Mouse (Mus musculus): ENCODE measurements around the gene Oxld1. TPM values are rescaled to one million over a fixed set of nuclear protein-coding genes. Genes with fewer than 3 reads are reported as not detected.

The Oxld1 gene
- total and polyA plus RNA-seq, 3 experiments = 10.4 to 31.4 (median 20.3) TPM

DNA sequence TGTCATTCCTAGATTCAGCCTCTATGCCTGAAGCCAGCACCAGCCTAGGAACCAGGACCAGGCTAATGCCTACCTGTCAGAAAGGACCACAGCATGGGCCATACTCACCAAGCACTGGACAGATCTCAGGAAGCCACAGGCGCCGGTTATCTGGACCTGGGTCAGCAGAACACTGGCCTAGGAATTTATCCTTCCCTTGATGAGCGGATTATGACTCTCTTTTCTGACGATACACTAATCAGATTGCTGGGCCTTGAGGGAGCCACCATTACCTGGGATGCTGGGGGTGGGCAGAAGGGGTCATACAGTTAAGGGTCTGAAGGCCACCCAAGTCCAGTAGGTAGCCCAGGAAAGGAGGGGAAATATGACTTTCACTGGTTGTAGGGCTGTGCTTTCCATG lies 4.6 kb downstream of the Oxld1 start, which contains the start of gene Pde6g:
TSS of gene Pde6g (minus strand) at position 195 of the 400 bp plus-strand sequence.
- in situ Hi-C loops (cut with MboI; ENCODE audit: low pct_ligation_motif_present, low pct_unique_long_range_greater_than_20kb, low sequenced_read_pairs) = no loop called here

GRCm38 (mm10) chr11:120452246-120452645 lies 5.6 kb downstream of the Oxld1 start:
- H3K9ac ChIP-seq (ENCODE audit: insufficient read depth, low read depth) = no peak overlapping the region
- in situ Hi-C loops (cut with MboI; ENCODE audit: low pct_ligation_motif_present, low pct_unique_long_range_greater_than_20kb, low sequenced_read_pairs) (no loop called here), dilution Hi-C loops (cut with MboI; ENCODE audit: extremely low pct_ligation_motif_present, extremely low pct_unique_long_range_greater_than_20kb, low sequenced_read_pairs) (no loop called here)
- no peaks in the 10 kb centered on the region for H3K9me3 ChIP-seq (replicated peaks; ENCODE audit: low read length)
- TF ChIP-seq PAX5 (IDR thresholded peaks at IDR 0.05; ENCODE audit: low read length) = no peak
- no peak for TF ChIP-seq MEF2A (IDR thresholded peaks at IDR 0.05; ENCODE audit: borderline replicate concordance, low read depth, low read length)
- TF ChIP-seq ZC3H11A (IDR thresholded peaks at IDR 0.05; ENCODE audit: low read depth, low read length) = no peak
- no peak for TF ChIP-seq CHD1 (IDR thresholded peaks at IDR 0.05; ENCODE audit: low read depth, low read length)
- no peak for TF ChIP-seq TBP (conservative IDR thresholded peaks at IDR 0.05; ENCODE audit: low read depth, low read length)
- no peak for TF ChIP-seq NELFE (IDR thresholded peaks at IDR 0.05; ENCODE audit: low read depth, low read length)
- no peak for TF ChIP-seq UBTF (IDR thresholded peaks at IDR 0.05; ENCODE audit: low read depth, low read length)
- TF ChIP-seq RAD21 (IDR thresholded peaks at IDR 0.05; ENCODE audit: low read depth, low read length) = no peak
- TF ChIP-seq SMC3 (IDR thresholded peaks at IDR 0.05; ENCODE audit: low read depth, low read length) = no peak
- TF ChIP-seq ZNF384 (IDR thresholded peaks at IDR 0.05; ENCODE audit: low read depth, low read length) = no peak
- TF ChIP-seq USF1 (IDR thresholded peaks at IDR 0.05; ENCODE audit: low read depth, low read length) = no peak
- no peak for TF ChIP-seq POLR2A (IDR thresholded peaks at IDR 0.05; ENCODE audit: low read depth, low read length)
- TF ChIP-seq MAFK (IDR thresholded peaks at IDR 0.05; ENCODE audit: insufficient replicate concordance, low read length) = no peak
- no peak for TF ChIP-seq MAZ (IDR thresholded peaks at IDR 0.05; ENCODE audit: low read depth, low read length)
- H3K36me3 ChIP-seq (replicated peaks in 1 of 2; ENCODE audit: control insufficient read depth in 1 of 2, insufficient read depth in 1 of 2, low read length in 1 of 2) = peaks cover 4 to 26% of the 10 kb centered on the region in 2 experiments
- no peak for DNase-seq (ENCODE audit: extremely low read depth)
- H3K4me3 ChIP-seq (replicated peaks in 1 of 3; ENCODE audit: low read depth in 2 of 3, low read length in 2 of 3, poor library complexity in 1 of 3) = no peak overlapping the region
- no peak overlapping the region for H3K4me2 ChIP-seq (ENCODE audit: insufficient read depth, low read depth, poor library complexity, severe bottlenecking)
- no peaks in the 10 kb centered on the region for H3K27me3 ChIP-seq (replicated peaks)
- H3K27ac ChIP-seq (ENCODE audit: insufficient read depth, low read depth) = no peak overlapping the region
- H3K4me1 ChIP-seq (ENCODE audit: control insufficient read depth in 1 of 2, insufficient read depth in 2 of 2) = peaks cover 9 to 27% of the 10 kb centered on the region in 2 experiments
- H3K79me2 ChIP-seq (replicated peaks; ENCODE audit: control insufficient read depth, extremely low read depth, insufficient read depth, poor library complexity, severe bottlenecking) = no peaks in the 10 kb centered on the region

More for the DNA sequence above, 4.6 kb downstream of the Oxld1 start, which contains the start of gene Pde6g:
- Histone ChIP-seq H3K9ac (ENCODE audit: insufficient read depth, low read depth) (no peak within 1 kb of the TSS), H3K27ac (ENCODE audit: insufficient read depth, low read depth) (no peak within 1 kb of the TSS), H3K9me3 (replicated peaks; ENCODE audit: low read length) (no peaks in the 10 kb centered on the region), H3K79me2 (replicated peaks; ENCODE audit: control insufficient read depth, extremely low read depth, insufficient read depth, poor library complexity, severe bottlenecking) (peaks cover 3% of the 10 kb centered on the region), H3K4me3 (replicated peaks in 1 of 3; ENCODE audit: low read depth in 2 of 3, low read length in 2 of 3, poor library complexity in 1 of 3) (no peak within 1 kb of the TSS), H3K36me3 (replicated peaks in 1 of 2; ENCODE audit: control insufficient read depth in 1 of 2, insufficient read depth in 1 of 2, low read length in 1 of 2) (peaks cover 4 to 26% of the 10 kb centered on the region in 2 experiments), H3K4me2 (ENCODE audit: insufficient read depth, low read depth, poor library complexity, severe bottlenecking) (no peak within 1 kb of the TSS), H3K4me1 (ENCODE audit: control insufficient read depth in 1 of 2, insufficient read depth in 2 of 2) (peaks cover 9 to 20% of the 10 kb centered on the region in 2 experiments), H3K27me3 (replicated peaks) (no peaks in the 10 kb centered on the region)
- dilution Hi-C loops (cut with MboI; ENCODE audit: extremely low pct_ligation_motif_present, extremely low pct_unique_long_range_greater_than_20kb, low sequenced_read_pairs) = no loop called here
- TF ChIP-seq MAZ (IDR thresholded peaks at IDR 0.05; ENCODE audit: low read depth, low read length) = no peak
- TF ChIP-seq NELFE (IDR thresholded peaks at IDR 0.05; ENCODE audit: low read depth, low read length) = no peak
- TF ChIP-seq MXI1 (IDR thresholded peaks at IDR 0.05; ENCODE audit: low read depth, low read length) = no peak
- TF ChIP-seq TCF12 (IDR thresholded peaks at IDR 0.05; ENCODE audit: low read depth, low read length) = no peak
- TF ChIP-seq CHD2 (IDR thresholded peaks at IDR 0.05; ENCODE audit: low read length) = no peak
- TF ChIP-seq MEF2A (IDR thresholded peaks at IDR 0.05; ENCODE audit: borderline replicate concordance, low read depth, low read length) = no peak
- no peak for TF ChIP-seq BHLHE40 (IDR thresholded peaks at IDR 0.05; ENCODE audit: low read depth, low read length)
- TF ChIP-seq ZKSCAN1 (IDR thresholded peaks at IDR 0.05; ENCODE audit: borderline replicate concordance, low read depth, low read length) = no peak
- no peak for TF ChIP-seq SMC3 (IDR thresholded peaks at IDR 0.05; ENCODE audit: low read depth, low read length)
- no peak for DNase-seq (ENCODE audit: extremely low read depth)

All from CH12.LX (cell line).